Mouse (Mus musculus): Measurements from ENCODE around the gene Zfp811.
A peak's percentile ranks its signal among the peaks of the same experiment; 100 is the strongest.

- TF ChIP-seq CTCF (IDR thresholded peaks at IDR 0.05; ENCODE audit: borderline replicate concordance, control insufficient read depth, extremely low read depth, insufficient read depth, low read length, poor library complexity) (0 out of 2 replicates have a peak, but pooled peaks have one; percentile 43), POLR2A (IDR thresholded peaks at IDR 0.05; ENCODE audit: control insufficient read depth, extremely low read depth, insufficient read depth, low read length, poor library complexity) (no peak)
Measured at GRCm38 (mm10) chr17:32787436-32788093, 22.2 kb downstream of the Zfp811 start.
